Mouse (Mus musculus) mouse trophoblast stem cell (cell line): ENCODE data around the gene Gm29866.
"Not testable (repeated sequence)": the region's sequence is repeated elsewhere in the genome, so short reads cannot be mapped to it uniquely, and the experiment has no call there.

ENCODE experiments used
- in situ Hi-C, 2 experiments: fragments of 300-500 bp; cut with MseI, MboI; formaldehyde crosslinking; loops; 2 replicates in 1 of 2; 3 replicates in 1 of 2; pipeline ENCODE4 v1.15.1; 2025

Gm29866 gene

GRCm38 (mm10) chrY:20993557-20993956 is at the start of gene Gm29866:
Gene Gm29866, minus strand, starts transcription at chrY:20993657.
- in situ Hi-C loops = not testable (repeated sequence)
